Mouse (Mus musculus): ENCODE results near the gene Sufu.
A peak's percentile ranks its signal among the peaks of the same experiment; 100 is the strongest.

Sufu gene

GRCm38 (mm10) chr19:46516667-46517528, 120.2 kb downstream of the Sufu start:
- no peak for DNase-seq (ENCODE audit: low spot score)

GRCm38 (mm10) chr19:46517529-46518351, 121.0 kb downstream of the Sufu start:
- DNase-seq (ENCODE audit: low spot score) = peak; percentile 56

DNA sequence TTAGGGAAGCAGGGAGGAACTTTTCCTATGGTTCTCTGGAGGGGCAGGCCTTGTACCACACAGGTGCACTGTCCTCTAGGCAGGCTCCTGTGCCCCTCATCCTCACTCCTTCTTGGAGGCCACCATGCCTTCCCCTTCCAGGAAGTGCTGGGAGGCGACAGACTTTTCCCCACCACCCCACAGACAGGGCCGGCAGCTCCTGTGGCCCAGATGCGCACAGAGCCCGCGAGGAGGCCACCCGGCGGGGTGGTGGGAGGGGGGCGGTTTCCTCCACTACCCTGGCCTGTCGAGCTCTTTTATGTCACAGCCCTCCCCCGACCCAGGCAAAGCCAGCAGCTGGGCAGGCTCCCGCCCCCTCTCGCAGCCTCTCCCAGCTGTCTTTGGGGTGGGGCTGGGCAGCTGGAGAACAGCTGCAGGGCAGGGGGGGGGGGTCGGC, 121.7 kb downstream of the Sufu start:
- peak; percentile 68 for DNase-seq (ENCODE audit: low spot score)

DNA sequence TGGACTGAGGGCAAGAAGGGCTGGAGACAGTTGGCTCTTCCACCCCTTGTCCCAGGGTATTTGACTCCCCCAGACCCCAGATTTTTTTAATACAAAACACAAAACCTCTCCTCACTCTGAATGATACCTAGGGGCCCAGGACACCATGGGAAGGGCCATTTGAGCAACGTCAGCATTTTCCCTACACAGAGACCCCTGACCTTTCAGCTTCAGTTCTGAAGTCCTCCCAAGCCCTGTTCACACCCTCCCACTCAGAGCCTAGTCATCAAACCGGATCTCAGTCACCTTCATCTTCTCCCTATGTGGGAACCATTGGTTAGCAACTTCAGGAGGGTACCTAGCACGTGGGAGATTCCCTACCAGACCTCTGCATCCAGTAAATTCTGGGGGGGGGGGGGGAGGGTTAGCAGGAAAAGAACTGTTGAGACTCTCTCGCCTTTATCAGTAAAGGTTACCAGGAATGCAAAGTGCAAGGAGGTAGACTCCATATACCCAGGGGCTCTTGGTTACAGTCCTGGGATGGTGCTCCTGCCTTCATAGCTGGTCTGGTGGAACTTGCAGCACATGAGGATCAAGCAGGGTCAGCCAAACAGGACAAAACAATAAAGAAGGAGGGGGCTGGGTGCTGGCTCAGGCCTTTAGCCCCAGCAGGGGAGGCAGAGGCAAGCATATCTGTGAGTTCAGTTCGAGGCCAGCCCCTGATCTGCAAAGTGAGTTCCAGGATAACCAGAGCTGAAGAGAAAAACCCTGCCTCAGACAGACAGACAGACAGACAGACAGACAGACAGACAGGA, 122.3 kb downstream of the Sufu start:
- DNase-seq (ENCODE audit: low spot score) = no peak

DNA sequence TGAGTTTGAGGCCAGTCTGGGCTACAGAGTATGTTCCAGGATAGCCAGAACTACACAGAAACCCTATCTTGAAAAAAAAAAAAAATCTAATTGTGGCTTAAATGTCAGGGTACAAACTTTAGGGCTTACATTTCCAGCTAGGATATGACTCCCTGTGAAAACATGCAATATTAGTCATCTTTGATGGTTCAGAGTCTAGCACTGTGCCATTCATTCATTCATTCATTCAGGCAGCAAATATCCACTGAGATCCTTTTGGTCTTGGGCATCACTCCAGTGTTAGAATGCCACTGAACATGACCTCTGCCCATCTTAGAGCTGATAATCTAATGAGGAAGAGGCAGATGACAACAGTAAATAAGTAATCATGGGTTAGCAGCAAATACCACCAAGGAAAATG, 125.0 kb downstream of the Sufu start:
- DNase-seq (ENCODE audit: low spot score) = no peak

DNA sequence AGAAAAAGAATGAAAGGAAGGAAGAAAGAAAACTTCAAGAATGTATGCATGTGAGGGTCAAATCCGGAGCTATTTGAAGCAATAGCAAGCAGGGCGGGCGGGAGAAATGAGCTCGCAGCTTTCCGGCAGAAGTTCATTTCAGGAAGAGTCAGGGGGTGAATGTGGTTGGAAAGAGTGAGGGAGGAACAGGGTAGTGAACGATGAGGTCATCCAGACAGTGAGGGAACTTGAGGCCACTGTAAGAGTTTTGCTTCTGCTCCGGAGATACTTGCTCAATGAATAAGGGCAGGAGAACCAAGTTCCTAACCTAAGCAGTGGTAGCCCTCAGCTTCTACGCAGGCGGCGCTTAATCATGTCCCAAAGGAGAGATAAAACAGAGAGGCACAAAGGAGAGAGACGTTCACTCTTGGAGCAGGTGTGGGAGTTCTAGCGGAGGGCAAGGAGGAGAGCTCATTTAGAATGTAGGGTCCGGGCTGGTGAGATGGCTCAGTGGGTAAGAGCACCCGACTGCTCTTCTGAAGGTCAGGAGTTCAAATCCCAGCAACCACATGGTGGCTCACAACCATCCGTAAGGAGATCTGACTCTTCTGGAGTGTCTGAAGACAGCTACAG, 125.8 kb downstream of the Sufu start:
- DNase-seq (ENCODE audit: low spot score) = no peak

- DNase-seq (ENCODE audit: low spot score) = no peak
Observed at GRCm38 (mm10) chr19:46523131-46523479, 126.4 kb downstream of the Sufu start.

- peak; percentile 85 for DNase-seq (ENCODE audit: low spot score)
Observed at GRCm38 (mm10) chr19:46523480-46524151, 126.9 kb downstream of the Sufu start.

DNA sequence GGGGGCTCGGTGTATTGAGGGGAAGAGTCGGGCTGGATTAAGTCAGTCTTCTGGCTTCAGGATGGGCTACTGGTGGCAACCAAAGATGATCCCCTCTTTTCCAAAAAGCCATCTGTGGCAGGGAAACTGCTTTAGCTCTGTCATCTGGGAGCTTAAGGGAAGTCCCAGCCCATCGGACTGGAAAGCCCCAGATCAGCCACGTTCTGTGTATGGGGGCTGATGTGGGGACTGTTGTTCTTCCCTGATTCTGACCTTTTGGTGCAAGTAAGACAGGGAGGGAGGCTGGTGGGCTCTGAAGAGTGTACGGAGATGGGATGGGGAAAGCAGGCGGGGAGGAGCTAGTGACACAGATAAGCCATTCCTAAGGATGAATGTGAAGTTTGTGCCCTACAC, 127.5 kb downstream of the Sufu start:
- no peak for DNase-seq (ENCODE audit: low spot score)

DNA sequence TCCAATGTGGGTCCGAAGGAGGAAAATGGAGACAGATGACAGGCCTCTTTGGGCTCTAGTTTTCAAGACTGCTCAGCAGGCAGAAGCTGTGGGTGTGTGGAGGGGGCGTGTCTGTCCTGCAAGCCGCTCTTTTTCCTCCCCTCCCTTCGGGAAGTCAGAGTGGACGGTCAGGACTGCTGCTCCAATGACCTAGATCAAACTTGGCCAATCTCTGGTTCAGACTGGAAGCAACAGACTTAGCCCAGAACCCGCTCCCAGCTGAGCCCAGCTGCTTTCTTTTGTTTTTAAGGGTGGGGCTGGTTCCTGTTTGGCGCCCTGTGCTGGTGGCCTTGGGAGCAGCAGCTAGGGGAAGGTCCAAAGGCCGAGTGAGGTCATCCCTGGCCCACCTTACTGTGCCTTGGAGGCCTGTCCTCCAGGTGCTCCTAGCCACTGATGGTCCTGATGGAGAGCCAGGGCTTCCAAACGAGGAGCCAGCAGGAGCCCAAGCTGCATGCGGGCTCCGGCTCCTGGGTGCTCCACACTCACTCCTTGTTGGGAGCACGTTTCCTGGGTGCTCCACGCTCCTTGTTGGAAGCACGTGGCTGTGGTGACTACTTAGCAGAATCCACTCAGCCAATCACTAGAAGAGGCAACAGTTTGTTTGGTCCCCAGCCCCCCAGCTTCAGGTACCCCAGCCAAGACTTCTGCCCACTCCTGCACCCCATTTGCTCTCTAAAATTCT, 128.1 kb downstream of the Sufu start:
- peak; percentile 75 for DNase-seq (ENCODE audit: low spot score)

GRCm38 (mm10) chr19:46525691-46526631, 129.3 kb downstream of the Sufu start:
- DNase-seq (ENCODE audit: low spot score) = no peak

DNA sequence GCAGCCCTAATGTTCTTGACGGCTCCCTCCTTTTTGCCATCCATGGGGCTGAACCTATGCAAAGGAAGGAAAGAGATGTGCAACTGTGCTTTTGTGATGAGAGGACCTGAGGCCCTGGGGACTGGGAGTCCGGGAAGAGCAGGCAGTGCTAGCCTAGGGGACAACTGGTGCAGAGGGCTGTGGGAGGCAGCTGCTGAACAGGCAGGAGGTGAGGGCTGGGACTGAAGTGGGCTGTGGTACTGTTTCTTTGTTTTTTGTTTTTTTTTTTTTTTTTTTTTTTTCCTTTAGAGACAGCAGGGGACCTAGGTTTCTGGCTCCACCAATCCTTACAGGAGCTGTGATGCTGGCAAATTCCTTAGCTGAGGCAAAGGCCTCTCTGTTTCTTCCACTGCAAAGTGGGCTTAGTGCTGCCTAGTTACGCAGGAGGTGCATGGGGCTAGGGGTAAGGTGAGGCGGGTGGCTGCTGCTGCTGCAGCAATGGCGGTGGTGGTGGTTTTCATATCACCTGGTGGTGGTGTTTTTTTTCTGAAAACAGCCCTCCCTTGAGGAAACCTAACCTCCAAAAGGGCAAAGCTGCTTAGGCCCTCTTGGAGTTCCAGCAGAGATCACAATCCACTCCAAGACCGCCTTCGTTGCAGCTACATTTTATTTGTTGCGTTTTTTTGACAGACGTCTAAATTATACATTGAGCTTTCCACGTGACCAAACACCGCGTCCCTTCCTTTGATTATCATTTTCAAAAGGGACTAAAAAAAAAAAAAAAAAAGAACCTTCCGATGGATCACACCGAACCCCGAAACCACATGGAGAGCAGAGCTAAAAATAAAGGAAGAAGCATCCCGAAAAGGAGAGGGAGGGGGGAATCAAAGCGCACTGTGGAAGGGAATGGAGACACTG, 131.2 kb downstream of the Sufu start:
- DNase-seq (ENCODE audit: low spot score) = no peak

DNA sequence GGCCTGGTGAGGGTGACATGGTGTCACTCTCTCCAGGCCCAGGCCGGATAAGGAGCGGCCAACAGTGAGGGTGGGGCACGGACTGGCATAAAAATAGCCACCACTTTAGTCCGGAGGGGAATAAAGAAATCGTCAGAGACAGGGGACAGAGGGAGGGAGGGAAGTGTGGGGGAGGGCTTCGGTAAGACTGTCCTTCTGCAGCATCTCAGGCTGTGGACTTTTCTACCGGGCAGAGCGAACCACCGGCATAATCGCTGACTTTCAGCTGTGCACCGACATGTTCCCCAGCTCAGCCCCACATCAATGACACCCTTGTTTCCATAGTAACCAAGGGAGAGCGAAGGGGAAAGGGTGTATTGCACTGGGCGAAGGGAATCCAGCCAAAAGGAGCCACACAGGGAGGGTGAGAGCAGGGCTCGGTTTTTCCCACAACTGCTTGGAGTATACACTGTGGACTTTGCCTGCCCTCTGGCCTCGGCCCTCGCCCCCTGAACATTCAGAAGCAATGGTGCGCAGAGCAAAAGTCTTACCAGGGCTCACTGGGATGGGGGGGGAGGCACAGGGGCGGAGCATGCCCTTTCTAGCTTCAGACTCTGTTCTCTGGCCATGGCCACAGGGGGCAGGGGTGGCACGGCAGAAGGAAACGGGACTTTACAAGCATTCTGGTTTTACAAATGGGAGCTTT, 132.0 kb downstream of the Sufu start:
- DNase-seq (ENCODE audit: low spot score) = peak; percentile 69

DNA sequence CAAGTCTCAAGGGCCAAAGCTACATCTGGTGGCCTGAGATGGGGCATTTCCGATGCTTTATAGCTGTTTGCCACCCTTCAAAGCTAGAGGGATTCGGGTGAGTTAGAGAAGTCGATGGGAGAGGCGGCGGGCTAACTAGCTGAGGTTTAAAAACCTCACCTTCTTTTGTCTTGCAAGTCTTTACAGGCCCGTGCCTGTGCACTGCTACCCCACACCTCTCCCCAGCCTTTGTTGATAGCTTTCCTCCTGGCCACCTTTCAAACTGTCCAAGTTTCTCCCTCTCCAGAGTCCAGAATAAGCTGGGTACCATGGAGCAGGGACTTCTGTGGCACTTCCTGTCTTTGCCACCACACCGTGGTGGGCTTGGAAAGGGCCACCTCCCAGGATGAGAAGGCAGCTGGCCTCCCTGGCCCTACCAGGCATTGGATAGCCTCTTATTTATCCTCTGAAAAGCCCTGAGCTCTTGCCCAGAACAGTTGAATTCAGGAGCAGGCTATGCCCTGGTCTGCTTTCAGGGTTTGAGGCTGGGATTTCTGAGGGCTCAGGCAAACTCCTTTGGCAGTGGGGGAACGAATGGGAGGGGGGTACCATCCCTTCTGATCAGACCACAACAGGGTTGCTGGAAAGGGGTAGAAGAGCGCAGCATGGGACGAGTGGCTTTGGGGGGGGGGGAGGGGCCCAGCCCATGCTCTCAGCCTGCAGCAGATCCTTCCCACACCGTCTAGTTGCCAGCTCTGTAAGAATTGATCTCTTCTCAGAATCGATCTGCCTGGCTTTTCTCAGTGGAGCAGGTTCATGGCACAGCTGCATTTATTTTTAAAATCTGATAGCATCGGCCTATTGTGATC, 133.1 kb downstream of the Sufu start:
- no peak for DNase-seq (ENCODE audit: low spot score)

GRCm38 (mm10) chr19:46530449-46530990, 133.8 kb downstream of the Sufu start:
- DNase-seq (ENCODE audit: low spot score) = no peak
